Mouse (Mus musculus) brain, embryonic 14.5 days (tissue): ENCODE measurements around the gene Gm13695.
"Not testable (repeated sequence)": the region's sequence is repeated elsewhere in the genome, so short reads cannot be mapped to it uniquely, and the experiment has no call there.

Experiments used
- CTCF ChIP-seq: fragments of 200-500 bp; IDR thresholded peaks from 2 replicates; pipeline ENCODE4 v1.5.1; 2012; ENCODE audit warnings: inconsistent platforms, mild to moderate bottlenecking, moderate library complexity, borderline replicate concordance; ENCODE audit not compliant: insufficient read depth, insufficient read length; ENCODE audit errors: extremely low read depth
- POLR2A ChIP-seq: fragments of 200-500 bp; IDR thresholded peaks from 2 replicates; pipeline ENCODE4 v1.6.1; 2012; ENCODE audit warnings: mild to moderate bottlenecking, inconsistent platforms, borderline replicate concordance; ENCODE audit not compliant: poor library complexity, insufficient read depth, insufficient read length, severe bottlenecking; ENCODE audit errors: extremely low read depth

DNA sequence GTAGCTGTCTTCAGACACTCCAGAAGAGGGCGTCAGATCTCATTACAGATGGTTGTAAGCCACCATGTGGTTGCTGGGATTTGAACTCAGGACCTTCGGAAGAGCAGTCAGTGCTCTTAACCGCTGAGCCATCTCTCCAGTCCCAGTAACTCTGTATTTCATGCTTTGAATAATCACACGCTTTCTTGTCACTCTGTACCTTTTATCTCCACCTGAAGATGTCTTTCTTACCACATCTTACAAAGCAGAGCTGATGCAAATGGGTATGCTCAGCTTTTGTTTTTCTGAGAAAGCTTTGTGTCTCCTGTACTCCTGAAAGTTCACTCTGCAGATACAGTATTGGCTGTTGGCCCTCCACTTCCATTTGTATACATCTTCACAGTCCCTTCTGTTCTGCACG lies 49.2 kb downstream of the Gm13695 start:
- TF ChIP-seq CTCF, POLR2A: not testable (repeated sequence)
